Comparison of ENCODE assay signal across 8 mouse cellular contexts in genomic region chr2:130178706-130179506, GRCm38 (mm10). TPM values are rescaled to one million over a fixed set of nuclear protein-coding genes. Genes with fewer than 3 reads are reported as not detected.
DNase-seq lines count a peak whose midpoint lies in the region; ATAC-seq and TF ChIP-seq lines count a peak whose summit lies in the region.

Snrpb (minus strand) TSS chr2:130179403.

- WGBS in embryonic facial prominence, embryonic 13.5 days, result under 1% methylated on average over 81 of the region's 81 CpGs
- under 1% methylated on average over 81 of the region's 81 CpGs for WGBS in heart, adult 2 months
- WGBS in limb, embryonic 13.5 days, result under 1% methylated on average over 81 of the region's 81 CpGs
- WGBS in midbrain, embryonic 16.5 days, result under 1% methylated on average over 77 of the region's 81 CpGs

- ATAC-seq in embryonic facial prominence, embryonic 13.5 days (ENCODE audit: insufficient number of reproducible peaks, insufficient read depth, low FRiP score, low TSS enrichment, low read depth), result peak; percentile 82
- peak; percentile 93 for ATAC-seq in limb, embryonic 13.5 days (ENCODE audit: low FRiP score, low read depth)
- ATAC-seq in midbrain, embryonic 16.5 days, result peak; percentile 96

- TF ChIP-seq EP300 in heart, adult 2 months (IDR thresholded peaks at IDR 0.05; ENCODE audit: insufficient read depth, low read depth, low read length), result 0 out of 2 replicates have a peak, but pooled peaks have one; percentile 54

- peak within 1 kb of the TSS; percentile 99 for H3K27ac ChIP-seq in embryonic facial prominence, embryonic 13.5 days
- H3K27ac ChIP-seq in heart, adult 2 months, result peak within 1 kb of the TSS; percentile 85
- H3K27ac ChIP-seq in limb, embryonic 13.5 days, result peak within 1 kb of the TSS; percentile 98
- peak within 1 kb of the TSS; percentile 95 for H3K27ac ChIP-seq in midbrain, embryonic 16.5 days (ENCODE audit: low read length)

- TF ChIP-seq POLR2A in heart, adult 2 months (IDR thresholded peaks at IDR 0.05; ENCODE audit: insufficient read depth, low read depth, low read length), result peak; percentile 83

- peaks cover 26% of the 10 kb centered on the region for H3K4me1 ChIP-seq in embryonic facial prominence, embryonic 13.5 days
- H3K4me1 ChIP-seq in heart, adult 2 months (ENCODE audit: control insufficient read depth, insufficient read depth, low read length), result peaks cover 9% of the 10 kb centered on the region
- peaks cover 16% of the 10 kb centered on the region for H3K4me1 ChIP-seq in limb, embryonic 13.5 days
- H3K4me1 ChIP-seq in midbrain, embryonic 16.5 days (ENCODE audit: control insufficient read depth, insufficient read depth, low read length), result peaks cover 21% of the 10 kb centered on the region

- peak within 1 kb of the TSS; percentile 99 for H3K4me3 ChIP-seq in embryonic facial prominence, embryonic 13.5 days
- peak within 1 kb of the TSS; percentile 95 for H3K4me3 ChIP-seq in heart, adult 2 months
- H3K4me3 ChIP-seq in limb, embryonic 13.5 days, result peak within 1 kb of the TSS; percentile 99
- H3K4me3 ChIP-seq in midbrain, embryonic 16.5 days (ENCODE audit: low read depth, low read length), result peak within 1 kb of the TSS; percentile 100

- no peak for TF ChIP-seq CTCF in heart, adult 2 months (IDR thresholded peaks at IDR 0.05)

- H3K27me3 ChIP-seq in embryonic facial prominence, embryonic 13.5 days, result no peaks in the 10 kb centered on the region
- H3K27me3 ChIP-seq in heart, adult 2 months (ENCODE audit: control insufficient read depth, insufficient read depth, low read length), result no peaks in the 10 kb centered on the region
- no peaks in the 10 kb centered on the region for H3K27me3 ChIP-seq in limb, embryonic 13.5 days
- H3K27me3 ChIP-seq in midbrain, embryonic 16.5 days (ENCODE audit: control insufficient read depth, insufficient read depth, low read depth, low read length), result no peaks in the 10 kb centered on the region

- H3K9me3 ChIP-seq in embryonic facial prominence, embryonic 13.5 days, result no peaks in the 10 kb centered on the region
- no peaks in the 10 kb centered on the region for H3K9me3 ChIP-seq in limb, embryonic 13.5 days
- no peaks in the 10 kb centered on the region for H3K9me3 ChIP-seq in midbrain, embryonic 16.5 days (replicated peaks; ENCODE audit: control insufficient read depth, low read length, poor library complexity, severe bottlenecking)

- H3K79me2 ChIP-seq in heart, adult 2 months (replicated peaks; ENCODE audit: control insufficient read depth, insufficient read depth, low read length), result peaks cover 4% of the 10 kb centered on the region; the same call in 1 of the 2 replicates

- peak within 1 kb of the TSS; percentile 80 for H3K4me2 ChIP-seq in embryonic facial prominence, embryonic 13.5 days
- peak within 1 kb of the TSS; percentile 80 for H3K4me2 ChIP-seq in limb, embryonic 13.5 days (replicated peaks)
- peak within 1 kb of the TSS; percentile 79 for H3K4me2 ChIP-seq in midbrain, embryonic 16.5 days (ENCODE audit: low read length)

- H3K9ac ChIP-seq in embryonic facial prominence, embryonic 13.5 days, result peak within 1 kb of the TSS; percentile 100
- peak within 1 kb of the TSS; percentile 99 for H3K9ac ChIP-seq in heart, adult 2 months (ENCODE audit: low read depth, low read length)
- peak within 1 kb of the TSS; percentile 100 for H3K9ac ChIP-seq in limb, embryonic 13.5 days
- H3K9ac ChIP-seq in midbrain, embryonic 16.5 days (ENCODE audit: low read depth, low read length), result peak within 1 kb of the TSS; percentile 99

- DNase-seq in 3134 (ENCODE audit: extremely low read depth, insufficient read length, low spot score), result peak; percentile 81
- DNase-seq in adrenal gland, postnatal 36 days, result peak; percentile 92 to 93
- peak; percentile 91 to 92 for DNase-seq in heart, adult 2 months
- peak; percentile 85 to 90 for DNase-seq in kidney, adult 8-10 months
- DNase-seq in spleen, postnatal 10 days (ENCODE audit: low spot score in 2 of 2), result peak; percentile 86 to 91

- H3K36me3 ChIP-seq in embryonic facial prominence, embryonic 13.5 days, result peaks cover 32% of the 10 kb centered on the region
- H3K36me3 ChIP-seq in heart, adult 2 months (ENCODE audit: control insufficient read depth, insufficient read depth, low read length), result peaks cover 22% of the 10 kb centered on the region
- peaks cover 30% of the 10 kb centered on the region for H3K36me3 ChIP-seq in limb, embryonic 13.5 days
- peaks cover 18% of the 10 kb centered on the region for H3K36me3 ChIP-seq in midbrain, embryonic 16.5 days (ENCODE audit: control insufficient read depth, insufficient read depth, low read length)

- intact Hi-C loops in heart, adult 2 months (cut with DNase I), result loop anchor here (5.0 kb wide), 2 partner anchors 93 to 377 kb away; partner anchors contain the start of genes Nop56 and Stk35

RNA-seq across cellular contexts. Expression of gene Snrpb, which starts in this region (rescaled TPM):
- 100 to 1,000 TPM; 184 to 187 TPM for total RNA-seq in adrenal gland, postnatal 36 days (2021)
- polyA plus RNA-seq in embryonic facial prominence, embryonic 13.5 days (2015; fragmentation: Nextera tagmentation; extraction: Ambion mirVana), result 538 and 617 TPM in 2 replicates
- total RNA-seq in heart, adult 2 months (2021), result 100 to 1,000 TPM; 124 to 141 TPM
- polyA plus RNA-seq in heart, adult 2 months (2012; rRNA removed), result 110 and 135 TPM in 2 replicates
- polyA plus RNA-seq in limb, embryonic 13.5 days (2015; fragmentation: Nextera tagmentation; extraction: Ambion mirVana), result 632 and 645 TPM in 2 replicates
- 286 and 305 TPM in 2 replicates for polyA plus RNA-seq in midbrain, embryonic 16.5 days (2015; fragmentation: Nextera tagmentation; extraction: Ambion mirVana)

Comparison
In these comparisons a context has a peak if more than half of its experiments do, and no peak if none do; other contexts are left out.
1. Peak in every context shown above with its lines: DNase-seq, ATAC-seq, H3K4me3 ChIP-seq and H3K27ac ChIP-seq.